In the genomic region with DNA sequence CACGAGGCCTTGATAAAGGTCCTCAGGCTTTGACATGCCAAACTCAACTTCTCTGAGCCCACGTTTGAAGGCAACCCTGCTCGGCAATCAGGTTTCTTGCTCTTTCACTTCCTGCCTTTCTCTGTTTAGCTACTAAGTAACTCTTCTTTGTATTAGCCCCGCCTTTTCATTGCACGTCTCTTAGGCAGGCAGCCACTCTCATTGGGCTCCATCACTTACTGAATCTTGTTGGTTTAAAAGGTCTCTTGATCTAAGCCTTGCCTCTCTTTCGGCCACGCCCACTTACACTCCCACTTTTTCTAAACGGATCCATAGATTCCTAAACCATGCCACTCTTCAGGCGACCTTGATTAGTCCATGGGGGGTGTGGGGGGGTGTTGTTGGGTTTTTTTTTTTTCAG, we compare ENCODE assay signal across 9 mouse cellular contexts. TPM values are rescaled to one million over a fixed set of nuclear protein-coding genes. Genes with fewer than 3 reads are reported as not detected.
DNase-seq lines count a peak whose midpoint lies in the region; ATAC-seq and TF ChIP-seq lines count a peak whose summit lies in the region.
"Had no signal": no experiment of that assay in that cellular context is flagged by ENCODE, and none has a peak within 500 bp of the region (broad histone marks: within the 10 kb centered on the region; RNA-seq: fewer than 3 reads in every experiment).

No protein-coding gene starts in this region.

- no peak for TF ChIP-seq POLR2A in kidney, adult 2 months (IDR thresholded peaks at IDR 0.05; ENCODE audit: low read depth, low read length)
- no peak for TF ChIP-seq POLR2A in brain, embryonic 14.5 days (IDR thresholded peaks at IDR 0.05; ENCODE audit: borderline replicate concordance, extremely low read depth, insufficient read depth, insufficient read length, poor library complexity, severe bottlenecking)

- DNase-seq in kidney, adult 2 months: no peak
- peak; percentile 61 for DNase-seq in brain, embryonic 14.5 days (ENCODE audit: low read depth)
- DNase-seq in midbrain, postnatal 0 days (ENCODE audit: low spot score): peak; percentile 66
- DNase-seq in adrenal gland, postnatal 14 days: no peak
- no peak for DNase-seq in Muller cell, postnatal 12 days (ENCODE audit: inconsistent ontology term)
- DNase-seq in adrenal gland, postnatal 4 days (ENCODE audit: low spot score in 2 of 2): no peak
- DNase-seq: layer of hippocampus, postnatal 36 days had no signal

- ATAC-seq in kidney, embryonic 15.5 days (replicated peaks; ENCODE audit: low FRiP score): no peak
- no peak for ATAC-seq in hindbrain, embryonic 15.5 days (ENCODE audit: low FRiP score, low read depth)
- no peak for ATAC-seq in midbrain, postnatal 0 days (ENCODE audit: low FRiP score)

- H3K36me3 ChIP-seq in kidney, embryonic 15.5 days: no peaks in the 10 kb centered on the region
- H3K36me3 ChIP-seq in kidney, adult 2 months (ENCODE audit: control insufficient read depth, insufficient read depth, low read length): no peaks in the 10 kb centered on the region
- peaks cover 36% of the 10 kb centered on the region for H3K36me3 ChIP-seq in hindbrain, embryonic 15.5 days
- peaks cover 28% of the 10 kb centered on the region for H3K36me3 ChIP-seq in midbrain, postnatal 0 days (ENCODE audit: insufficient read depth, low read length)

- no peak overlapping the region for H3K27ac ChIP-seq in kidney, embryonic 15.5 days
- no peak overlapping the region for H3K27ac ChIP-seq in kidney, adult 2 months (ENCODE audit: insufficient read depth, low read depth, low read length)
- H3K27ac ChIP-seq in hindbrain, embryonic 15.5 days (replicated peaks): peak overlapping the region; percentile 99; the same call in 1 of the 2 replicates
- peak overlapping the region; percentile 96; the same call in 1 of the 2 replicates for H3K27ac ChIP-seq in midbrain, postnatal 0 days (ENCODE audit: low read depth, low read length)

- H3K4me1 ChIP-seq in kidney, embryonic 15.5 days: peaks cover 34% of the 10 kb centered on the region
- no peaks in the 10 kb centered on the region for H3K4me1 ChIP-seq in kidney, adult 2 months (ENCODE audit: control insufficient read depth, insufficient read depth, low read length)
- H3K4me1 ChIP-seq in hindbrain, embryonic 15.5 days (replicated peaks): peaks cover 28% of the 10 kb centered on the region
- peaks cover 3% of the 10 kb centered on the region; the same call in 1 of the 2 replicates for H3K4me1 ChIP-seq in midbrain, postnatal 0 days (ENCODE audit: insufficient read depth, low read length)

- no peak for TF ChIP-seq CTCF in kidney, adult 2 months (conservative IDR thresholded peaks at IDR 0.05; ENCODE audit: insufficient read depth, insufficient read length, low read depth, low read length)
- no peak for TF ChIP-seq CTCF in brain, embryonic 14.5 days (IDR thresholded peaks at IDR 0.05; ENCODE audit: borderline replicate concordance, extremely low read depth, insufficient read depth, insufficient read length)
- no peak for TF ChIP-seq CTCF in midbrain, postnatal 0 days (IDR thresholded peaks at IDR 0.05)

- 23% methylated on average over 9 of the region's 9 CpGs for WGBS in kidney, embryonic 15.5 days
- 27% methylated on average over 9 of the region's 9 CpGs for WGBS in kidney, adult 2 months
- 14% methylated on average over 9 of the region's 9 CpGs for WGBS in hindbrain, embryonic 15.5 days
- 15% methylated on average over 9 of the region's 9 CpGs for WGBS in midbrain, postnatal 0 days

- peak overlapping the region; percentile 70; the same call in 1 of the 2 replicates for H3K4me3 ChIP-seq in kidney, embryonic 15.5 days (replicated peaks)
- H3K4me3 ChIP-seq in kidney, adult 2 months (ENCODE audit: insufficient read depth, low read depth, low read length): no peak overlapping the region
- peak overlapping the region; percentile 90 for H3K4me3 ChIP-seq in hindbrain, embryonic 15.5 days
- peak overlapping the region; percentile 73 for H3K4me3 ChIP-seq in midbrain, postnatal 0 days (ENCODE audit: low read depth, low read length)

- no peak overlapping the region for H3K9ac ChIP-seq in kidney, embryonic 15.5 days
- peak overlapping the region; percentile 94 for H3K9ac ChIP-seq in hindbrain, embryonic 15.5 days
- H3K9ac ChIP-seq in midbrain, postnatal 0 days (replicated peaks; ENCODE audit: low read length, poor library complexity, severe bottlenecking): no peak overlapping the region; the same call in 1 of the 2 replicates

- peak overlapping the region; percentile 93 for H3K4me2 ChIP-seq in kidney, embryonic 15.5 days
- peak overlapping the region; percentile 86 for H3K4me2 ChIP-seq in hindbrain, embryonic 15.5 days
- peak overlapping the region; percentile 78 for H3K4me2 ChIP-seq in midbrain, postnatal 0 days (ENCODE audit: low read depth, low read length, poor library complexity, severe bottlenecking)

- peaks cover 43% of the 10 kb centered on the region for H3K27me3 ChIP-seq in kidney, embryonic 15.5 days
- no peaks in the 10 kb centered on the region for H3K27me3 ChIP-seq in kidney, adult 2 months (replicated peaks; ENCODE audit: control insufficient read depth, insufficient read depth, low read length)
- no peaks in the 10 kb centered on the region for H3K27me3 ChIP-seq in hindbrain, embryonic 15.5 days
- no peaks in the 10 kb centered on the region for H3K27me3 ChIP-seq in midbrain, postnatal 0 days (ENCODE audit: insufficient read depth, low read length)

- peaks cover 6% of the 10 kb centered on the region; the same call in 1 of the 2 replicates for H3K9me3 ChIP-seq in kidney, embryonic 15.5 days (replicated peaks)
- H3K9me3 ChIP-seq in hindbrain, embryonic 15.5 days: no peaks in the 10 kb centered on the region
- no peaks in the 10 kb centered on the region for H3K9me3 ChIP-seq in midbrain, postnatal 0 days (ENCODE audit: low read length)

RNA-seq across cellular contexts. Expression of gene Aplp1, which starts 1.6 kb away (rescaled TPM):
- 24.1 and 28.6 TPM in 2 replicates for polyA plus RNA-seq in kidney, embryonic 15.5 days (2015; fragmentation: Nextera tagmentation; extraction: Ambion mirVana)
- 13.0 and 14.2 TPM in 2 replicates for polyA plus RNA-seq in kidney, adult 2 months (2012; rRNA removed)
- polyA plus RNA-seq in brain, embryonic 14.5 days (2012; rRNA removed): 571 and 616 TPM in 2 replicates
- 674 and 762 TPM in 2 replicates for polyA plus RNA-seq in hindbrain, embryonic 15.5 days (2015; fragmentation: Nextera tagmentation; extraction: Ambion mirVana)
- 923 and 924 TPM in 2 replicates for total RNA-seq in midbrain, postnatal 0 days (2014; rRNA removed)
- polyA plus RNA-seq in midbrain, postnatal 0 days (2015; fragmentation: Nextera tagmentation; extraction: Ambion mirVana): 811 and 814 TPM in 2 replicates
- 21.3 and 28.3 TPM in 2 replicates for total RNA-seq in adrenal gland, postnatal 14 days (2021)
- total RNA-seq in adrenal gland, postnatal 4 days (2021): 10 to 100 TPM; 49.5 to 59.1 TPM

RNA-seq across cellular contexts. Expression of gene Kirrel2, which starts 13.8 kb away (rescaled TPM):
- 0.54 and 0.77 TPM in 2 replicates for polyA plus RNA-seq in kidney, embryonic 15.5 days (2015; fragmentation: Nextera tagmentation; extraction: Ambion mirVana)
- polyA plus RNA-seq in kidney, adult 2 months (2012; rRNA removed): 0.30 and 0.33 TPM in 2 replicates
- 0.85 and 3.3 TPM in 2 replicates for polyA plus RNA-seq in brain, embryonic 14.5 days (2012; rRNA removed)
- polyA plus RNA-seq in hindbrain, embryonic 15.5 days (2015; fragmentation: Nextera tagmentation; extraction: Ambion mirVana): 4.7 and 7.3 TPM in 2 replicates
- 0.99 and 4.9 TPM in 2 replicates for total RNA-seq in midbrain, postnatal 0 days (2014; rRNA removed)
- 0.32 and 0.43 TPM in 2 replicates for polyA plus RNA-seq in midbrain, postnatal 0 days (2015; fragmentation: Nextera tagmentation; extraction: Ambion mirVana)
- total RNA-seq in adrenal gland, postnatal 14 days (2021): not detected in 2 replicates
- total RNA-seq in adrenal gland, postnatal 4 days (2021): 1 to 10 TPM in 1 of 2 experiments, under 1 TPM in 1; 0.14 to 1.3 TPM

RNA-seq across cellular contexts. Expression of gene Nphs1, which starts 14.4 kb away (rescaled TPM):
- polyA plus RNA-seq in kidney, embryonic 15.5 days (2015; fragmentation: Nextera tagmentation; extraction: Ambion mirVana): 3.6 and 4.8 TPM in 2 replicates
- polyA plus RNA-seq in kidney, adult 2 months (2012; rRNA removed): 39.9 and 41.1 TPM in 2 replicates
- polyA plus RNA-seq in brain, embryonic 14.5 days (2012; rRNA removed): 1.2 and 3.2 TPM in 2 replicates
- polyA plus RNA-seq in hindbrain, embryonic 15.5 days (2015; fragmentation: Nextera tagmentation; extraction: Ambion mirVana): 1.1 and 1.2 TPM in 2 replicates
- total RNA-seq in midbrain, postnatal 0 days (2014; rRNA removed): 0.33 TPM in 1 of 2 replicates, not detected in the other
- 0.11 TPM in 1 of 2 replicates, not detected in the other for polyA plus RNA-seq in midbrain, postnatal 0 days (2015; fragmentation: Nextera tagmentation; extraction: Ambion mirVana)
- 0.11 TPM in 1 of 2 replicates, not detected in the other for total RNA-seq in adrenal gland, postnatal 14 days (2021)
- total RNA-seq in adrenal gland, postnatal 4 days (2021): 1 to 10 TPM in 1 of 2 experiments, under 1 TPM in 1; 0.08 to 7.1 TPM

RNA-seq across cellular contexts. Expression of gene Nfkbid, which starts 22.2 kb away (rescaled TPM):
- polyA plus RNA-seq in kidney, embryonic 15.5 days (2015; fragmentation: Nextera tagmentation; extraction: Ambion mirVana): 1.3 and 2.0 TPM in 2 replicates
- polyA plus RNA-seq in kidney, adult 2 months (2012; rRNA removed): 1.8 and 3.1 TPM in 2 replicates
- polyA plus RNA-seq in brain, embryonic 14.5 days (2012; rRNA removed): 2.3 and 3.6 TPM in 2 replicates
- 2.4 and 2.9 TPM in 2 replicates for polyA plus RNA-seq in hindbrain, embryonic 15.5 days (2015; fragmentation: Nextera tagmentation; extraction: Ambion mirVana)
- total RNA-seq in midbrain, postnatal 0 days (2014; rRNA removed): 2.1 and 2.2 TPM in 2 replicates
- polyA plus RNA-seq in midbrain, postnatal 0 days (2015; fragmentation: Nextera tagmentation; extraction: Ambion mirVana): 2.2 and 2.8 TPM in 2 replicates
- total RNA-seq in adrenal gland, postnatal 14 days (2021): 2.8 and 3.9 TPM in 2 replicates
- 1 to 10 TPM; 2.1 to 2.3 TPM for total RNA-seq in adrenal gland, postnatal 4 days (2021)

RNA-seq across cellular contexts. Expression of gene Hcst, which starts 24.0 kb away (rescaled TPM):
- 0.64 and 1.5 TPM in 2 replicates for polyA plus RNA-seq in kidney, embryonic 15.5 days (2015; fragmentation: Nextera tagmentation; extraction: Ambion mirVana)
- polyA plus RNA-seq in kidney, adult 2 months (2012; rRNA removed): 3.7 and 12.0 TPM in 2 replicates
- polyA plus RNA-seq in brain, embryonic 14.5 days (2012; rRNA removed): 0.90 and 1.4 TPM in 2 replicates
- polyA plus RNA-seq in hindbrain, embryonic 15.5 days (2015; fragmentation: Nextera tagmentation; extraction: Ambion mirVana): 0.53 and 0.56 TPM in 2 replicates
- not detected in 2 replicates for total RNA-seq in midbrain, postnatal 0 days (2014; rRNA removed)
- polyA plus RNA-seq in midbrain, postnatal 0 days (2015; fragmentation: Nextera tagmentation; extraction: Ambion mirVana): 0.54 and 0.76 TPM in 2 replicates
- 7.1 TPM in 1 of 2 replicates, not detected in the other for total RNA-seq in adrenal gland, postnatal 14 days (2021)
- 1 to 10 TPM; 1.6 to 2.2 TPM for total RNA-seq in adrenal gland, postnatal 4 days (2021)
- total RNA-seq: layer of hippocampus, postnatal 36 days had no signal

Comparison
In these comparisons a context has a peak if more than half of its experiments do, and no peak if none do; other contexts are left out.
1. H3K27ac ChIP-seq: peak in hindbrain, embryonic 15.5 days (single experiment) and midbrain, postnatal 0 days (single experiment); none in kidney, embryonic 15.5 days (single experiment) and kidney, adult 2 months (single experiment).
2. DNase-seq: peak in brain, embryonic 14.5 days (single experiment) and midbrain, postnatal 0 days (single experiment); none in kidney, adult 2 months (single experiment), adrenal gland, postnatal 14 days (single experiment), Muller cell, postnatal 12 days (single experiment) and adrenal gland, postnatal 4 days (0 of 2).
3. RNA of gene Aplp1, which starts 1.6 kb away (polyA plus RNA-seq): 811 to 814 TPM in midbrain, postnatal 0 days, 674 to 762 TPM in hindbrain, embryonic 15.5 days and 571 to 616 TPM in brain, embryonic 14.5 days; 24.1 to 28.6 TPM in kidney, embryonic 15.5 days and 13.0 to 14.2 TPM in kidney, adult 2 months; every median in the first group is over 10 times any median in the second.
4. Peak in every context shown above with its lines, with median percentiles within 50 percentile points of each other: H3K4me2 ChIP-seq.